Mouse (Mus musculus) spleen, adult 2 months (tissue): ENCODE measurements around the gene Slc35f6.

Experiments
- CTCF ChIP-seq: fragments of 200-500 bp; IDR thresholded peaks from 2 replicates; pipeline ENCODE4 v1.5.1; 2011; ENCODE audit warnings: mild to moderate bottlenecking, inconsistent platforms; ENCODE audit not compliant: insufficient read depth, insufficient read length, insufficient replicate concordance; ENCODE audit errors: extremely low read depth
- POLR2A ChIP-seq: fragments of 200-500 bp; IDR thresholded peaks from 2 replicates; pipeline ENCODE4 v1.6.1; 2011; ENCODE audit warnings: low read depth, low read length, inconsistent platforms

- TF ChIP-seq POLR2A (no peak), CTCF (no peak)
These were observed 26.4 kb upstream of the Slc35f6 start for GRCm38 (mm10) chr5:30621211-30621790.
